Mouse (Mus musculus) CH12.LX (cell line): ENCODE results near the gene Sec16a. TPM values are rescaled to one million over a fixed set of nuclear protein-coding genes. Genes with fewer than 3 reads are reported as not detected.

Experiments used
- DNase-seq: peaks from one replicate; pipeline ENCODE4 v3.0.0-alpha.2; 2013; ENCODE audit errors: extremely low read depth
- H3K27ac ChIP-seq: 2 replicates; pipeline ENCODE4 v1.5.1; 2012; ENCODE audit warnings: low read depth, mild to moderate bottlenecking, control low read depth, moderate library complexity; ENCODE audit not compliant: insufficient read depth
- H3K27me3 ChIP-seq: replicated peaks from 2 replicates; pipeline ENCODE3; 2012; ENCODE audit warnings: inconsistent platforms
- H3K36me3 ChIP-seq, 2 experiments: replicated peaks in 1 of 2; 2 replicates each; pipeline versions ENCODE3 to v1.6.1; 2012; ENCODE audit warnings: inconsistent platforms in 1 of 2, low read length in 1 of 2, mild to moderate bottlenecking in 1 of 2, mixed read lengths in 1 of 2, moderate library complexity in 1 of 2; ENCODE audit not compliant: control insufficient read depth in 1 of 2, insufficient read depth in 1 of 2
- H3K4me1 ChIP-seq, 2 experiments: 2 replicates each; pipeline ENCODE4 v1.6.1; 2012; ENCODE audit warnings: inconsistent platforms in 1 of 2, moderate library complexity in 1 of 2; ENCODE audit not compliant: insufficient read depth in 2 of 2, control insufficient read depth in 1 of 2
- H3K4me2 ChIP-seq: 2 replicates; pipeline ENCODE4 v1.6.1; 2012; ENCODE audit warnings: low read depth, mild to moderate bottlenecking, control low read depth; ENCODE audit not compliant: poor library complexity, insufficient read depth, severe bottlenecking
- H3K4me3 ChIP-seq, 3 experiments: fragments of 150-350 bp in 1 of 3; sonication (generic) in 1 of 3; replicated peaks in 1 of 3; 2 replicates each; pipeline versions ENCODE3 to v1.5.1; 2011 to 2012; ENCODE audit warnings: low read depth in 2 of 3, low read length in 2 of 3, mild to moderate bottlenecking in 2 of 3, moderate library complexity in 2 of 3, control low read depth in 1 of 3, improper control_type of control experiment in 1 of 3, inconsistent platforms in 1 of 3, mixed read lengths in 1 of 3; ENCODE audit not compliant: poor library complexity in 1 of 3
- H3K79me2 ChIP-seq: replicated peaks from 2 replicates; pipeline ENCODE4 v1.6.1; 2012; ENCODE audit warnings: mild to moderate bottlenecking, moderate library complexity; ENCODE audit not compliant: control insufficient read depth, poor library complexity, insufficient read depth, severe bottlenecking; ENCODE audit errors: extremely low read depth
- H3K9ac ChIP-seq: 2 replicates; pipeline ENCODE4 v1.6.1; 2012; ENCODE audit warnings: low read depth, mild to moderate bottlenecking, control low read depth, moderate library complexity; ENCODE audit not compliant: insufficient read depth
- H3K9me3 ChIP-seq: replicated peaks from 2 replicates; pipeline ENCODE3; 2012; ENCODE audit warnings: low read length, inconsistent platforms, mixed read lengths
- CHD1 ChIP-seq: IDR thresholded peaks from 2 replicates; pipeline ENCODE4 v1.6.1; 2012; ENCODE audit warnings: low read depth, low read length, improper control_type of control experiment, inconsistent platforms
- CTCF ChIP-seq, 2 experiments: IDR thresholded peaks in 1 of 2; conservative IDR thresholded peaks in 1 of 2; 2 replicates each; pipeline ENCODE4 v1.5.1; 2011 to 2012; ENCODE audit warnings: low read depth in 2 of 2, low read length in 2 of 2, improper control_type of control experiment in 1 of 2, inconsistent platforms in 1 of 2, mild to moderate bottlenecking in 1 of 2, moderate library complexity in 1 of 2
- E2F4 ChIP-seq: IDR thresholded peaks from 2 replicates; pipeline ENCODE4 v1.6.1; 2011; ENCODE audit warnings: low read depth, low read length, improper control_type of control experiment; ENCODE audit not compliant: insufficient replicate concordance
- EP300 ChIP-seq: IDR thresholded peaks from 2 replicates; pipeline ENCODE4 v1.6.1; 2011; ENCODE audit warnings: low read length, improper control_type of control experiment
- HCFC1 ChIP-seq: IDR thresholded peaks from 2 replicates; pipeline ENCODE4 v1.6.1; 2012; ENCODE audit warnings: low read depth, mild to moderate bottlenecking, inconsistent platforms, low read length, improper control_type of control experiment
- JUN ChIP-seq: IDR thresholded peaks from 2 replicates; pipeline ENCODE4 v1.6.1; 2011; ENCODE audit warnings: low read depth, mild to moderate bottlenecking, low read length, improper control_type of control experiment, moderate library complexity; ENCODE audit not compliant: insufficient read depth
- JUND ChIP-seq: conservative IDR thresholded peaks from 2 replicates; pipeline ENCODE4 v1.6.1; 2011; ENCODE audit warnings: low read depth, low read length, improper control_type of control experiment
- MAZ ChIP-seq: IDR thresholded peaks from 2 replicates; pipeline ENCODE4 v1.6.1; 2012; ENCODE audit warnings: low read depth, mild to moderate bottlenecking, inconsistent platforms, low read length, improper control_type of control experiment, moderate library complexity
- MXI1 ChIP-seq: IDR thresholded peaks from 2 replicates; pipeline ENCODE4 v1.6.1; 2011; ENCODE audit warnings: mild to moderate bottlenecking, low read depth, low read length, improper control_type of control experiment
- NRF1 ChIP-seq: IDR thresholded peaks from 2 replicates; pipeline ENCODE4 v1.6.1; 2014; ENCODE audit warnings: low read depth, mild to moderate bottlenecking, inconsistent platforms, low read length, improper control_type of control experiment, moderate library complexity
- POLR2AphosphoS2 ChIP-seq: IDR thresholded peaks from 2 replicates; pipeline ENCODE4 v1.6.1; 2011; ENCODE audit warnings: low read depth, low read length, improper control_type of control experiment
- SMC3 ChIP-seq: IDR thresholded peaks from 2 replicates; pipeline ENCODE4 v1.6.1; 2011; ENCODE audit warnings: low read depth, low read length, improper control_type of control experiment
- TCF12 ChIP-seq: IDR thresholded peaks from 2 replicates; pipeline ENCODE4 v1.6.1; 2014; ENCODE audit warnings: low read depth, mild to moderate bottlenecking, inconsistent platforms, low read length, improper control_type of control experiment
- UBTF ChIP-seq: IDR thresholded peaks from 2 replicates; pipeline ENCODE4 v1.6.1; 2012; ENCODE audit warnings: low read depth, mild to moderate bottlenecking, inconsistent platforms, low read length, improper control_type of control experiment, moderate library complexity
- USF1 ChIP-seq: IDR thresholded peaks from 2 replicates; pipeline ENCODE4 v1.6.1; 2014; ENCODE audit warnings: low read depth, mild to moderate bottlenecking, inconsistent platforms, low read length, improper control_type of control experiment
- USF2 ChIP-seq: conservative IDR thresholded peaks from 2 replicates; pipeline ENCODE4 v1.6.1; 2011; ENCODE audit warnings: low read depth, low read length, improper control_type of control experiment
- ZKSCAN1 ChIP-seq: IDR thresholded peaks from 2 replicates; pipeline ENCODE4 v1.6.1; 2012; ENCODE audit warnings: low read depth, inconsistent platforms, low read length, improper control_type of control experiment, borderline replicate concordance
- ZNF384 ChIP-seq: IDR thresholded peaks from 2 replicates; pipeline ENCODE4 v1.6.1; 2012; ENCODE audit warnings: low read depth, low read length, improper control_type of control experiment, inconsistent platforms
- dilution Hi-C: fragments of 300-500 bp; cut with MboI; formaldehyde crosslinking; loops from 2 replicates; pipeline ENCODE4 v1.14.3; 2020; ENCODE audit warnings: low sequenced_read_pairs; ENCODE audit not compliant: extremely low pct_unique_long_range_greater_than_20kb, extremely low pct_ligation_motif_present
- in situ Hi-C: fragments of 300-500 bp; cut with MboI; formaldehyde crosslinking; loops from 3 replicates; pipeline ENCODE4 v1.14.3; 2019; ENCODE audit warnings: low sequenced_read_pairs, low pct_ligation_motif_present, low pct_unique_long_range_greater_than_20kb, mixed read lengths
- polyA plus RNA-seq: library from polyadenylated mRNA; unstranded; fragments of >175 nt; gene quantifications from 2 replicates; pipeline ENCODE4 v1.2.1, GENCODE M21; 2012; ENCODE audit warnings: low read depth; ENCODE audit not compliant: insufficient read length
- total RNA-seq, 2 experiments: library from RNA; depleted of rRNA; stranded (reverse); fragments of 300-350 nt in 1 of 2; fragments of >200 nt in 1 of 2; gene quantifications; 2 replicates each; pipeline ENCODE4 v1.2.3; 2012 to 2014

Sec16a gene
- total and polyA plus RNA-seq, 3 experiments: 22.8 to 38.9 (median 31.8) TPM

DNA sequence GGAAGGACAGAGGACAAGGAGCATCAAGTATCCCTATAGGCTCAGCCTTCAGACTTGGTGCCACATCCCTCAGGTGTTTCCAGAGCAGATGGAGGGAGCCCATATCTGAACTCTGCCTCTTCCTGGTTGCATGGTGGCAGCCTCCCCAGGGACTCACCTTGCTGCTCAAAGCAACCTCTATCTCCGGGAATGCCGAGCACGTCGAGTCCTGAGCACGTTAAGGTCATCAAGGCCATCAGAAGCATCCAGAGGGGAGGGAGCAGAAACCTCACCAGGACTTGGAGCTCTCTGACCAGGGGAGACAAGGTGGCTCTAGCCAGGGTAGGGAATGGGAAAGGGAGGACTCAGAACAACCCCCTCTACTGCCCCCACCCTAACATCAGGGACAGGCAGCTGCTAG, 81.5 kb downstream of the Sec16a start:
- in situ Hi-C loops: no loop called here
- no peak for DNase-seq
- H3K27ac ChIP-seq: no peak overlapping the region
- H3K4me2 ChIP-seq: no peak overlapping the region
- H3K36me3 ChIP-seq: peaks cover 60 to 85% of the 10 kb centered on the region in 2 experiments
- H3K9ac ChIP-seq: no peak overlapping the region
- TF ChIP-seq HCFC1 (no peak), E2F4 (no peak), EP300 (no peak), ZNF384 (no peak), USF2 (no peak), ZKSCAN1 (no peak), JUN (no peak), MAZ (no peak), CTCF (conservative IDR thresholded peaks at IDR 0.05 in 1 of 2, IDR thresholded peaks at IDR 0.05 in 1 of 2; ENCODE audit: low read depth in 2 of 2, low read length in 2 of 2) (no peak), NRF1 (no peak), UBTF (no peak), JUND (no peak), TCF12 (no peak), MXI1 (no peak), POLR2AphosphoS2 (no peak)
- TF ChIP-seq, all 38 proteins: peak for 0
- dilution Hi-C loops: no loop called here
- no peaks in the 10 kb centered on the region for H3K27me3 ChIP-seq
- H3K9me3 ChIP-seq: no peaks in the 10 kb centered on the region
- H3K4me1 ChIP-seq: no peaks in the 10 kb centered on the region
- H3K4me3 ChIP-seq: no peak overlapping the region
- H3K79me2 ChIP-seq: no peaks in the 10 kb centered on the region

DNA sequence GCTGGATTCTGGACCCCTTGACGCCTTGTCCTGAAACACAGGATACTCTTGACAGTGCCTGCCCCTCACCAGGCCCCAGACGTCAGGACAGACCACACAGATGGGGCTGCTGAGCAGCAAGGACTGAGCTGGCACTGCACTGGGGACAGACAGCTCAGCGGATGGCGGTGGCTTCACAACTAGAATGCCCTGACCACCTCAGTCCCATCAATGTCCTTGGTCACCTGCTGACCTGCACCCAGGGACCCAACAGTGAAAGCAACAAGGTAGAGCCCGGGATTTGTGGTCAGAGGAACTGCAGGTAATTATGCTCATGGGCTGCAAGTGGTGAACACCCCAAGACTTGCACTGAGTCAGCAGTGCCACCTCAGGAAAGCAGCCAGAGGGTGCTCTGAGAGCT, 82.0 kb downstream of the Sec16a start:
- H3K27me3 ChIP-seq: no peaks in the 10 kb centered on the region
- H3K4me1 ChIP-seq: no peaks in the 10 kb centered on the region
- DNase-seq: no peak
- H3K9me3 ChIP-seq: no peaks in the 10 kb centered on the region
- peaks cover 55 to 81% of the 10 kb centered on the region in 2 experiments for H3K36me3 ChIP-seq
- in situ Hi-C loops: no loop called here
- no peak overlapping the region for H3K4me2 ChIP-seq
- TF ChIP-seq CTCF (conservative IDR thresholded peaks at IDR 0.05 in 1 of 2, IDR thresholded peaks at IDR 0.05 in 1 of 2; ENCODE audit: low read depth in 2 of 2, low read length in 2 of 2) (no peak), SMC3 (no peak), USF1 (no peak), CHD1 (no peak)
- TF ChIP-seq, all 38 proteins: peak for 0
- H3K4me3 ChIP-seq: no peak overlapping the region
- no peak overlapping the region for H3K27ac ChIP-seq
- H3K9ac ChIP-seq: no peak overlapping the region
- H3K79me2 ChIP-seq: no peaks in the 10 kb centered on the region
- dilution Hi-C loops: no loop called here
